In genomic region chr1:41652210-41652609, GRCm38 (mm10) we compare ENCODE assay signal across 10 mouse cellular contexts.
DNase-seq lines count a peak whose midpoint lies in the region; ATAC-seq and TF ChIP-seq lines count a peak whose summit lies in the region.
"Had no signal": no experiment of that assay in that cellular context is flagged by ENCODE, and none has a peak within 500 bp of the region (broad histone marks: within the 10 kb centered on the region; RNA-seq: fewer than 3 reads in every experiment).

No protein-coding gene starts in this region.

- no peak for TF ChIP-seq CTCF in heart, postnatal 0 days (IDR thresholded peaks at IDR 0.05; ENCODE audit: low read depth)

- H3K36me3 ChIP-seq in heart, postnatal 0 days (replicated peaks; ENCODE audit: control insufficient read depth, insufficient read depth, low read length) = no peaks in the 10 kb centered on the region
- H3K36me3 ChIP-seq in forebrain, embryonic 14.5 days (ENCODE audit: control insufficient read depth, insufficient read depth, low read length) = no peaks in the 10 kb centered on the region
- H3K36me3 ChIP-seq in midbrain, embryonic 10.5 days = no peaks in the 10 kb centered on the region

- intact Hi-C loops in heart, postnatal 36 days (cut with DNase I) = loop anchor here (10.0 kb wide), 1 partner anchor 97 kb away; no protein-coding TSS in a partner anchor
- intact Hi-C loops in left cerebral cortex, postnatal 36 days (cut with DNase I) = no loop called here

- H3K4me1 ChIP-seq in heart, postnatal 0 days (ENCODE audit: control insufficient read depth, insufficient read depth) = peaks cover 16% of the 10 kb centered on the region
- H3K4me1 ChIP-seq in forebrain, embryonic 14.5 days (ENCODE audit: control insufficient read depth, insufficient read depth, low read length) = peaks cover 22% of the 10 kb centered on the region
- peaks cover 19% of the 10 kb centered on the region for H3K4me1 ChIP-seq in midbrain, embryonic 10.5 days

- H3K27ac ChIP-seq in heart, postnatal 0 days (ENCODE audit: low read depth) = peak overlapping the region; percentile 69
- peak overlapping the region; percentile 31; the same call in 1 of the 2 replicates for H3K27ac ChIP-seq in forebrain, embryonic 14.5 days (ENCODE audit: low read depth, low read length)
- 0 out of 2 replicates have a peak overlapping the region, but pooled peaks have one; percentile 57 for H3K27ac ChIP-seq in midbrain, embryonic 10.5 days (replicated peaks)
- H3K27ac ChIP-seq: kidney, postnatal 0 days had no signal

- ATAC-seq in heart, postnatal 0 days (ENCODE audit: insufficient read depth, low read depth) = no peak
- ATAC-seq in forebrain, embryonic 14.5 days = peak; percentile 65

- H3K4me3 ChIP-seq in heart, postnatal 0 days (ENCODE audit: low read depth, low read length) = no peak overlapping the region
- H3K4me3 ChIP-seq in forebrain, embryonic 14.5 days (ENCODE audit: low read depth, low read length) = no peak overlapping the region
- no peak overlapping the region for H3K4me3 ChIP-seq in midbrain, embryonic 10.5 days

- no peaks in the 10 kb centered on the region for H3K27me3 ChIP-seq in heart, postnatal 0 days (ENCODE audit: control insufficient read depth, insufficient read depth, low read length)
- H3K27me3 ChIP-seq in forebrain, embryonic 14.5 days (replicated peaks; ENCODE audit: control insufficient read depth, insufficient read depth, low read length) = no peaks in the 10 kb centered on the region
- H3K27me3 ChIP-seq in midbrain, embryonic 10.5 days (ENCODE audit: low read depth, poor library complexity, severe bottlenecking) = no peaks in the 10 kb centered on the region

- H3K9ac ChIP-seq in heart, postnatal 0 days (replicated peaks; ENCODE audit: low read depth, low read length) = no peak overlapping the region
- no peak overlapping the region; the same call in 1 of the 2 replicates for H3K9ac ChIP-seq in forebrain, embryonic 14.5 days (ENCODE audit: low read length)

- peak overlapping the region; percentile 20; the same call in 1 of the 2 replicates for H3K4me2 ChIP-seq in heart, postnatal 0 days (ENCODE audit: low read depth, low read length)
- H3K4me2 ChIP-seq in forebrain, embryonic 14.5 days (ENCODE audit: low read length) = peak overlapping the region; percentile 42
- H3K4me2 ChIP-seq: heart, embryonic 11.5 days had no signal

- no peak for TF ChIP-seq EP300 in heart, postnatal 0 days (IDR thresholded peaks at IDR 0.05; ENCODE audit: low read depth)

- no peak for DNase-seq in heart, postnatal 0 days (ENCODE audit: low spot score)
- DNase-seq in heart, postnatal 36 days = no peak
- peak; percentile 45 for DNase-seq in embryo, embryonic 10.5 days (ENCODE audit: low spot score)
- DNase-seq in forebrain, embryonic 14.5 days (ENCODE audit: low spot score) = no peak
- DNase-seq in midbrain, embryonic 10.5 days (ENCODE audit: low spot score) = no peak
- no peak for DNase-seq in left cerebral cortex, postnatal 36 days (ENCODE audit: low spot score in 2 of 2)
- DNase-seq in adrenal gland, postnatal 25 days = no peak
- DNase-seq in spleen, adult 12 weeks (ENCODE audit: low spot score) = no peak

- no peaks in the 10 kb centered on the region for H3K9me3 ChIP-seq in heart, postnatal 0 days (replicated peaks; ENCODE audit: control insufficient read depth, low read length)
- H3K9me3 ChIP-seq in forebrain, embryonic 14.5 days (replicated peaks; ENCODE audit: control insufficient read depth, low read length) = no peaks in the 10 kb centered on the region
- H3K9me3 ChIP-seq in midbrain, embryonic 10.5 days (replicated peaks) = no peaks in the 10 kb centered on the region

- WGBS in heart, postnatal 0 days = 41% methylated on average over 3 of the region's 3 CpGs
- WGBS in forebrain, embryonic 14.5 days = 3% methylated on average over 3 of the region's 3 CpGs
- 48% methylated on average over 3 of the region's 3 CpGs for WGBS in midbrain, embryonic 10.5 days
